Mouse (Mus musculus) cerebellum, postnatal 36 days (tissue): ENCODE measurements at regions not wholly inside any gene's neighbourhood (a gene's known extent, or its start where the extent isn't known, plus 50 kb on each side); places are given as distances from the start of the nearest gene placed in this dataset.

Experiments used
- DNase-seq, 2 experiments: peaks; one replicate each; pipeline ENCODE4 v3.0.0; 2021 to 2022; ENCODE audit warnings: mixed read lengths in 2 of 2

DNA sequence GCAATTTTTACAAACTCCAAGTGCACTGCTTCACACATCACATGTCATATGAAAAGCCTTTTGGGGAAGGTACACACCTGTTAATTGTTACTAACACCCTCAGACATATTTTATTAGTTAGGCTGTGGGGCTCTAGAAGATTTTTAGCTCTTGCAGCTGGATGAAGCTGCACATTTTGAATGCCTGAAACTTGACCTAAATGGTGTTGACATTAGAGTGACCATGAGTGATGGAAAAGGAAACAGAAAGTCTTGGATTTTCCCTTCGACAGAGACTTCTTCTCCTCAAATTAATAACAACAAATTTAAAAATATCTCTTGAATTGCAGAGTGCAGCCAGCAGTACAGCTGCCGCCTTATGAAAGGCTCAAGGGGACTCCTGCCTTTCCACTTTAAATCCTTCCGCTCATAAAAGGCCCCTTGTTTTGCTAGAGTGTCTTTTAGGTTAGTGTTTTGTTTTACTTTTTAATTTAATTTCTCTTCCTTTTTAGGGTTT, 259.7 kb downstream of the Trim52 start:
- no peak for DNase-seq

DNA sequence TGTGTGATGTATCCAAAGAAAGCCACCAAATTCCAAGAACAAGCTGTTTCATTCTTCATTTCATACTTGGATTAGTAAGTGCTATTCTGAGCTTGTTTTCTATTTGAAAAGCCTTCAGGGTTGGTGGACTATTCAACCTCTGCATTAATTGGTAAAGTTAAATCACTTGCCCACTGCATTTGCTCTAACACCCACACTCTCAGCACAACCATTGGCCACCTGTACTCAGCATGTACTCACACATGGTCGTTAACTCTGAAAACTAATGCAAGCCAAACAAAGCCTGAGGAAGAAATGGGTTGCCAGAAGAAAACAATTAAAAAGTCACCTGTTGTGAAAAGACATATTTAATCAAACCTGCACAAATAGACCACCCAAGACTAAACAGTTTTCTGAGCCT, 267.5 kb downstream of the Trim52 start:
- no peak for DNase-seq

DNA sequence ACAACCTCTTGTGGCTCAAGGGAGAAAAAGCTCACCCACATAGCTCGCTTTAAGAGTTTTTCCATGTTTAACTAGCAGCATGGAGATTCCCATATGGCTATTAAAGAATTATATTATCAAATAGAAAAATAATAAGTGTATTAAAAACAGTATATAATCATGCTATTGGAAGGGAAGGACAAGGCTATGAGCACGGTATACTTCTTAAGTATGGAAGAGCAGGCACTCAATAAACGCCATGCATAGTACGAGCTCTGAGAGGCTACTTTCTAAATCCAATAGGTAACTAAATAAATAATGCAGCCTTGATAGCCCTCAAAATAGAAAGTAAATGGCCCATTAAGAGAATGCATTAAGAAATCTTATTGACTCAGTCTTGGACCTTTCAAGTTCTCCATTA, 273.6 kb downstream of the Trim52 start:
- DNase-seq: no peak

DNA sequence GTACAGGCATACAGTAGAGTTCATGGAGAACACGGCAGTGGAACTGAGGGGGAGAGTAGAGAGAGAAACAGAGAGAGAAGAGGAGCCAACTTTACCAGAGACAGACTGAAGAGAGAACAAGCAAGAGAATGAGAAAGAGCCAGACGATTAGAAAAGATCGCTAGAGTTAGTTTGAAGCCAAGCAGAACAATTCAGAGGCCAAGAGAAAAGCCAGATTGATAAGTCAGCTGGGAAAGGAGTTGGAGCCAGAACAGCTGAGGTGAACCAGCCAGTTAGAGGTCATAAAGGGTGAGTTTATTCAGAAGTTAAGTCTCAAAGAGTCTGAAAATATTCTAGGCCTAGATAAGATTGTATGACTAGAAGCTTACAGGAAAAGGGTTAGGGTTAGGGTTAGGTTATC, 281.7 kb downstream of the Trim52 start:
- no peak for DNase-seq

DNA sequence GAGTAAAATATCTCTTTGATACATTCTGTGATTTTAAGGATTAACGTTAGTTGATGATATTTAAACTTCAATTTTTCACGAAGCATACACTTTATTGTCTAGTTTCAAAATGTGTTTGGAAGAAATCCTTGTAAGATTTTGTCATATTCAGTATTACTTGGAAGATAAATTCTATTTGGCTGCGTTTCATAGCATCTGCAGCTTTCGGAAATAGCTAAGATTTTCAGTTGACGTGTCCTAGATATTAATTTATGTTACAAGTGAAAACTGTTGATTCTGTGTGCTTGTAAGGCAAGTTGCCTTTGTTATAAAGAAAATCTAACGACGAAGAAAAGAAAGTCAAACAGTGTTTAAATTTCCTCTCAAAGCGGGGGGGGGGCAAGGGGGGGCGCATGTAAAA, 284.5 kb downstream of the Trim52 start:
- no peak for DNase-seq

DNA sequence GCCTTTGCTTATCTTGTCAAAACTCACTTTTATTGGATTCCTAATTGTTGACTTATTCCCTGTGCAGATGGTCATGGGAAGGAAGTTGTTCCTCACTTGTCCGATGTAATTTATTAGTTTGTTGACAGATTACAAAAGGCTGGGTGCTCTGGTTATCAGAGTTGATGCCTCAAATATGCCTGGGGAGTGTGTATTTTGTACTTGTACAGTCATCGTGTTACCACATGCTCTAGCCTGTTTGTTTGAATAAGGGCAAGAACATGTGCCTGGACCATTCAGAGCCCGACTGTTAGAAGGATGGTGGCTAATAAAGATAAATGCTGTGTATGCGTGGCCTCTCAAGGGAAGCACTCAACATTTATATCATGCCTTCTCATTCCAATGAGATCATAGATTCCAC, 288.0 kb downstream of the Trim52 start:
- DNase-seq: no peak

DNA sequence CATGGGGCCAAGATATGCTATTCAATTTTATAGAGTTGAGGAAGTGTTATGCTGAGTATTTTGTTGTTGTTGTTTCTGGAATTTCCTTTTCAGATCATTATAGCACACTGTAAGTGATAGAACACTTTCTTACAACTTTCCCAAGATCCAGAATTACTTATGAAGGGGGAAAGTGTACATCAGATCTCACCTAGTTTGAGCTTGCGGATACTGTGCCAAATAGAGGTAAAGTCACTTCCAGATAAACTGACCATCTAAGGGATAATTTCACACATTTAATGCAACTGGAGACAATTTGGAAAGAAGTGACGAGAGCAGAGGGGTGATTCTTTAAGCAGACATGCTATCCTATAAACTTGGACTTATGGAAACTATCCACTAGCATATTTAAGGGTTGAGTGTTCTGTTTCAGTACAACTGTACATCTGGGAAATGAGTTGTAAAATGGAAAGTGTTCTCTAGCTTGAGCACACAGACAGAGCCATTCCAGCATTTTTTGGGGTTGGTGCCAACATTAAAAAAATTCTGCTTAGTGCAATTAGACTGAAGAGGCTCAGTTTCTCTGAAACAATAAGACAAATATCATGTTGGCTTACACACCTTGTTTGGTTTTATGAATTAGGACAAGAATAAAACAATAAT, 307.0 kb downstream of the Trim52 start:
- DNase-seq: no peak

DNA sequence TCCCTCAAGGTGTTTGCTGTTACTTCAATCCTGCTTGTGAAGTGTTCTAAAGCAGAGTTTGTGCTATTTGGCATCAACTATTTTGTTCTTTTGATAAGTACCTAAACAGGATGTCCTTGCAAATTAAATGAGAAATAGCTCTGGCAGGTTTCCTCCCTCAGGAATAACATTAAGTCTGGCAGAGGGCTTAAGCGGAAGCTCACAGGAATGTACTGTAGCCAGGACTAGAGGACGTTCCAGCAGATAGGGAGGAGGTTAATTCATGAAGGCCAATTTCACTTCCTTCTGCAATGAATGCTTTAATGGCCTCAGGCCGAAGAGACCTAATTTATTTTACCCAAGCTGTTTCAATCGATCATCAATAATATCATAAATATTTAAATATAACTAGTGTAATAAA, 318.7 kb downstream of the Trim52 start:
- DNase-seq: no peak

DNA sequence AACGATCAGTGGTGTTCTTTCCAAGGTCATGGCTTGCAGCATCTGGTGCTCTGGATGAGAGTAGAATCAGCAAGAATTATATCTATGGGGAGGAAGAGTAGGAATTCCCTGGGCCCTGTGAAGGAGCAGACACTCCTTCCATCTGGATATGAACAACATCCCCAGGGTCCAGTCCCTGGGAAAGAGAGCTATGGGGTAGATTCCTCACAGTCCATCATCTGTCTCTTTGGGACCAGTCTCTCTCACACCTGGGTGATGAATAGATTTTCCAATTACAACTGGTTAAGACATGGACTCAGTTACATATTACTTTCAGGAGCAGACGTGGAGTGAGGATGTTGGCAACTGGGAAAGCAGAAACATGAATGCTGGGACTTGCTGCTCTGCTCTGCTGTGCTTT, 322.6 kb downstream of the Trim52 start:
- DNase-seq: no peak

DNA sequence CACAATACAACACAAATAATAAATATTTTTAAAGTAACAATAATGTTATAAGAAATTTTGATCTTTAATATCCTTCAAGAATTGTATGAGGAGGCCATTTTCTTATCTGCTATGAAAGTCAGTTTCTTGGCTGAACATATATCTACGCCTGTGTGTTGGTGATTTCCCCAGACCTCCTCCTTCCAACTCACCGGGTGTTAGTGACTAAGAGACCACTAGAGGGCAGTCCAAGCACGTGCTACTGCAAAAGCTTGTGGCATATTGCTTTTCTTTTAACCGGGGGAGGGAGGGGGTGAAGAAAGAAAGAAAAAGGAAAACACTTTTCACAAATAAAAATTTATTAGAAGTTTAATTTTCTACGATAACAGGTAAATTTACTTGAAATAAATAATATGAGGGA, 333.3 kb downstream of the Trim52 start:
- DNase-seq: peak; percentile 51 to 56

DNA sequence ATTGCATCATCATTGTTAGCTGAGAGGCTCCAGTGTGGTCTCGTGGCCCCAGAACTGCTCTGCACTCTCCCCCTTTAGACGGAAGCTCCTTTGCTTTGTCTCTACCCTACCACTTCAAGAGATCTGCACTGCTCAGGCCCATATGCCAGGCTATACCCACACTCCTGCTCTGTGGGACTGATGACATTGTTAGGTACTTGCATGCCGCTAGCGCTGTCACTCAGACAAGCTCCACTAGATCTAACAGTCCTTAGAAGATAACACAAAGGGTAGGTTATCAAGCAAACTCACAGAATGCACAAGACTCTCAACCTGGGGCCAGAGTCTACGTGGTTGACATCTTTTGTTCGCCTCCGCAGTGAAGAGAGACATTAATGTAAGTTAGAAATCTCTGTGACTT, 383.1 kb downstream of the Trim52 start:
- no peak for DNase-seq

DNA sequence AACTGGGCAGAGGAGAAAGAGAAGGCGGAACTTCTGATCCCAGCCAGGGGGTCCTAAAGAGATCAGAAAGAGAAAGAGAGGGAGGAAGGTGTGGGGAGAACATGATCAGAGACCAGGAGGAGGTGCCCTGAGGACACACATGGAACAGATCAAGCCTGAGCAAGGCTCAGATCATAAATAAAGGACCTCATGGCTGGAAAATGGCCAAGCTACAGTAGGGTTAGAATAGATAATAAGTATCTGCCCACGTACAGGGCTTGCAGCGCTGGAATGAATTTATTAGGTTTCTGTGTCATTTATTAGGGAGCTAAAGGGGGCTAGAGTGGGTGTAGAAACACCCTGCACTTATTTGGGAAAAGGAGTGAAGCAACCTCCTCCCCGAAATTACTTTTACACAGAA, 385.4 kb downstream of the Trim52 start:
- DNase-seq: no peak

DNA sequence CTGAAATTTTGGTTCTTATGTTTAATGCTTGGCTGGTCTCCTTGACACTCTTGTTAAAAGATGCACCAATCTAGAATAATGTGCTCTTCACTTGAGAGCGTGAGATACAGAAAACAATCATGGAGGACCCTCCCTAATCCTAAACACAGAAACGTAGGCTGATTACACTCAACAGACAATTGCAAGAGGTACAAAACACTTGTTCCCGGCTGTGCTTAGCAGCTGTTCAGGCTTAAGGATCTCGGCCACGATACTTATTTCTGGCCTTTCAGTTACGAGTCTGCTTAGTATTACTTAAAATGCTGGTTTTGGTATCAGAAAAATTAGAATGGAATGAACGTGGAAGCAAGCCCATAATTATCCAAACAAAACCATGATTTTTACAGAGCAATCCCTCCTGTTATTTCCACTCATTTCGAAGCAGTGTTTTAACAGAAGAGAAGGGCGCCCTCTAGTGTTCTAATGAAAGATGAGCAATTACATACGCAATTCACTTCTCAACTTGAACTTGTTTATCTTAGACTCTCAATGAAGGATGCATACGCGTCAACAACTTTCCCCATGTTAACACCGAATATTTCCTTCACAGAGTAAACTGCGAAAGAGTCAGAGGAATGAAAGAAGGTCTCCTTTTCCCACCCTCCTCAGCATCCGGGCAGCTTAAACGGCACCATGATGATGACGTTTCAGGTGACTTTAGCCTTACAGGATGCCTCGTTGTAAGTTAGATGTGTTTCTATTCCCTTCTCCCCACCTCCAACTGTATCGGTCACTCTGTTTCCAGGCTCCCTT, 394.5 kb downstream of the Trim52 start:
- DNase-seq: peak in 1 of 2 experiments; percentile 10

DNA sequence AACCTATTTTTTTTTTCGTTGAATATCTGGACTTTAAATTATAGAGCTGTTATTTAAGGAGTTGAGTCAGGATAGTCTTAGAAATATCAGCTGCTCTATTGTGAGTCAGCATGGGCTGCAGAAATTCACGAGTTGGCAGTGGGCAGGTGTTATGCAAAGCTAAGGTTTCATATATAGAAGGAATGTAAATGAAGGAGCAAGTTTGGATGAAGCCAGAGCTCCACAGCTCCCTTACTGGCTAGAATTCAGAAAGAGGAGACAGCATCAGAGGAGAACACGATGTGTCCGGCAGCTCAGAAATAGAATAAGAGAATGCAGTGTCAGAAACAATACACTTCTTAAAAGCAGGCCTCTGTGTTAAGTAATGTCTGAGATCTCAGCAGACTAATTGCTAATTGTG, 400.9 kb downstream of the Trim52 start:
- no peak for DNase-seq

DNA sequence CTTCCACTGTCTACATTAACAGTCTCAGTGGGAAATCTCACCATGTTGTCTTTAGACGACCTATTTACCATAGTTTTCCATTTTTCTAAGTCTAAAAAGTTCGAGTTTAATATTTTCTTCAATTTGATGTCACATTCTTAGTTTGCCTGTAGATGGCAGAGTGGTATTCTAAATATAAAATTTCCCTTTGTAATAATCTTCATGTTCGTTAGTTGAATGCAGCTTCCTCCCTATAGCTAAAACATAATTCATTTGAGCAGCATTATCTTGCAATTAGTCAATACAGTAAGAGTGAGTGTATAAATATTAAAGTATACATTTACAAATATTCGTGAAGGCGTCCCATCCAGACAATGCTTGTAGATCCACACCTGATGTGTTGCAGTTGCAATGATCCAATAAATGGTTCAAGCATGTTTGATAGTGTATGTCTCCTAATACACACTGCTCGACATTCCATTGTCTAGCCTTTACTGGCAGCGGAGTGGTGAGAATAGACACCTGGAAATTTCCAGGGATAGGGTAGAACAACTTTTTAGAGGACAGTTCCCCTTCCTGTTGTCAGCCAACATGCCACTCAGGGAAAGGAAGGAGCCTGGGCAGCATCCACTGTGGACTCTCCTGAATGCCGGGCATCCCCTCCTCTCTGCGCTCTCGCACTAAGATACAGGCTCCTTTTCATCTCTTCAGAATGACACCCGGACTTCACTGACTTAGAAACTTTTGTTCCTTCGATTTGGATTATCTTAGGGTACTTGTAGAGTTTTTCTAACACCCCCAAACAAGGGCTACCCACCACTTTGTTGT, 412.8 kb downstream of the Trim52 start:
- DNase-seq: no peak

DNA sequence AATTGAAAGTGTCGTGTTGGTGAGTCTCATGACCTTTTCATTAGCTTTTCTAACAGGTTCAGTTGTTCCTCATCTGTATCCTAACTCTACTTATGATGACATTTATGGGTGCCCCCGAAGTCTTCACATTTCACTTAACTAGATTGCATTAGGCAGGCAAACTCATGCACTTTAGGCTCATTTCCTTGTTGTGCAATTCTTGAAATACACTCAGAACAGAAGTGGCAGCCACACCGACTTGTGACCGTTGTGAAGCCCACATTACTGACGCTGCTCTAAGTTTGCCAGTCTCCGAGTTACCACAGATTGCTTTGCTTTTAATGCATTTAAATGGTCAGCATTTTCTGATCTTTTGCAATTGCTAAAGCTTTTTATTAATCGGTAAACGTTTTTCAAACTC, 414.8 kb downstream of the Trim52 start:
- no peak for DNase-seq

DNA sequence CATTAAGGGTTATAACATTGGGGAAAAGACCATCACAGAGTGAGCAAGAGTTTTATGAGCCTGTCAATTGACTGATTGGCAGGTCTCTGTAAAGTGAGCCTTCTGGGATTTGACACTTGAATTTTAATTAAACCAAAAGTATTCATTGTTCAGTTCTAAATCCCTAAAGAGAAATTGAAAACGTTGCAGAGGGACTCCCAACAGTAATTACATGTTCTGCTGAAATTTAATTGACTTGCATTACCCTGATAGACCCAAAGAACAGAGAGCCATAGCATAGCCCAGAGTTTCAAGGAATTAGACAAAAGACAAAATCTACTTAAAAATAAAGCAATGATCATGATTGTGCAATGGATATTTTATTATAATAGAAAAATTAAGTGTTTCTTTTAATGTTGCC, 444.2 kb downstream of the Trim52 start:
- DNase-seq: no peak

DNA sequence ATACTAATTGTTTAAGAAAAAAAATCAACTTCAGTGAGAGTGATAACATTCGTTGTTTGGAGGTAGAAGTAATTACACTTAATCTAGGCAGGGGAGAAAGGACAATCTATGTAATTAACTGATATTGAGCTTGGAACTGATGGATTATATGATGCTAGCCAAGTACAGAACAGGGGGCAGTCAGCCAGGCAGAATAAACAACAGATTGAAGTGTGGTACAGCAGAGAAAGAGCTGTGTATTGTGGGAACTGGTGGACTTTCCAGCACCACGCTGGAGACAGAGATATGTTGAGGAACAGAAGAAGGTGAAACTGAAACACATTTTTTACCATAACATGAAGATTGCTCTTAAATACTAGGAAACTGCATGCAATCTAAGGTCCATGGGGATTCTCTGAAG, 473.3 kb downstream of the Trim52 start:
- no peak for DNase-seq

DNA sequence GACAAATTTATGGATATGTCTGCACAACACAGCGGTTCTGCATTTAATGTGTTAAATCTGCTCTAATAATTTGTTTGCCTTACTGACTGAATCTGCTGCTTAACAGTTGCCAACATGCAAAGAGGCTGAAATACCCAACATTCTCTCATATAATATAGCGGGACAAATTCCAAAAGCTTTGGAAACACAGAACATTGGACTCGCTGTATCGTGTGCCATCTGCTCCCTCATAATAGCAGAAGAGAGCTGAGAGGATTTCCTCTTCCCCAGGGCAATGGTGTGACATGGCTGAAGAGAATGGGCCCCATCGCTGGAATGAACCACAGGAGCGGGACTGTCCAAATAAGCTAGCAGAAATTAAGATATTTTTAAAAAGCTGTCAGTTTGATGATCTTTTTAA, 475.9 kb downstream of the Trim52 start:
- peak in 1 of 2 experiments; percentile 24 for DNase-seq

DNA sequence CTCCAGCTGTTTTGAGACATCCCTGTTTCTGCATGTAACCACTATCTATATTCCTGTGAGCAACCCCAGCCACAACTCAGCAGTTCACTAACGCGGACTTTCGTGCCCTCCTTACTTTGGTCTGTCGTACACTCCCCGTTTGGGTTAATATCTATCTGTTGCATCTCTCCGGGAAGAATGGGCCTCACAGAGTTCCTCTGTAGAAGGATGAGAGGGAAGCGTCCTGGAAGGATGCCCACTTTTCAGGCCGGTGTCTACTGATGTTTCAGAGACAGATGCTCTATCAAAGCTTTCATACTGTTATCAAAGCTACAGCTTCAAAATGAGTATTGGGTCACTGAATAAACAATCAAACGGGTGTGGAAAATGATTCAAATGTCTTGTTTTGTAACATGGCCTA, 487.4 kb downstream of the Trim52 start:
- DNase-seq: no peak

DNA sequence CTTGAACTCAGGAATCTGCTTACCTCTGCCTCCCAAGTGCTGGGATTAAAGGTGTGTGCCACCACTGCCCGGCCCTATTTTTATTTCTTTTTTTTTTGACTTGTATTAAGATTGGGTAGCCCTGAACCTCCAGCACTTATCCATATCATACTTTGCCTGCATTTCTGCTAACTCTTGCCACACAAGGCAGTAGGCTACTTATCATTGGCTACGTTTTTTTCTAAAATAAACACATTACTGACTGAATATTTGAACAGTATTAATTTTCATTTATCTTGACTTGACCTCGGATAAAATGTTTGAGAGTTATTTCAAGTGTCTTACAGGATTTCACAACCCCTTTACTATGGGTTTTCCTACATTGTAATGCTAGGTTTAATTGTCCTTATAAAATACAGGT, 488.0 kb downstream of the Trim52 start:
- DNase-seq: no peak

DNA sequence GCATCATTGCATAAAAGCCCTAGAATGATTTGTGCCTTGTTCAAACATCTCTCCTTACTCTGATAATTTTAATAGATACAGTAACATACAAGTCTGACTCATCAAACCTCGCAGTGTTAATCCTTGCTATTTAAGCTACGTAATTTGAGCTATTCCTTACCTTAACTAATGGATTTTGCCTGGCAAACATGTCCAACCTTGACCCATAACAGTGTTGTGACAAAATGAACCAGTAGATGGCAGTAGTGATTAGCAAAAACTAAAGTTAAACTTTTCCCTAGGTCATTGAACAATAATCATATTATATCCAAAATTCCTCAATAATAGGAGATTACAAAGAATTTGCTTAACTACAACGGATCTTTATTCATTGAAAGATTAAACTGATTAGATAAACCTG, 501.0 kb downstream of the Trim52 start:
- no peak for DNase-seq

DNA sequence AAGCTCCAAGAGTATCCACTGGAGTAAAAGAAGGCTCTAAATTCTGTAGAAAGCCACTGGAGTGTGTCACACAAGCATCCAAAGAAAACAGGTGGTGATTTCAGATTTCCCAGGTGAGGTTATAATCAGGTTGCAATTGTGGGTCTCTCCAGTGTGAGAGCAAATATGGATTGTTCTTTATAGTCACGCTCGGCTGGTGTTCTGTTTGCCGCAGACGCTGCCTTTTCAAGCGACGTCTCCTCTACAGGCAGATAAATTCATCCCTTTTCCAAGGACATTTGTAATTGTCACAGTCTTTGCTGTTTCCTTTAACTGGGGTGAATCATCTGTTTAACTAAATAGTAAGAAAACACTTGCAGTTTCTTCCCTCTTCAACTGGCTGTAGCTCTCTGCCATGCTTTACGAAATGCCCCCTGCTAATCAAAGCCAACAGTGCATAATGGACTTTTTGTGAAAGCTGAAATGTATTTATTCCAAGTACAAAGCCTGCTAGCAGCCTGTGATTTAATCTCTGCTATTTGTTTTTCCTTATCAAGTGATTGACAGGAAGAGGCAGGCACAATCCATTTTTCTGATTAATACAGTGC, 502.4 kb downstream of the Trim52 start:
- DNase-seq: no peak
